Mouse (Mus musculus): ENCODE measurements around the gene Ppm1l. TPM values are rescaled to one million over a fixed set of nuclear protein-coding genes. Genes with fewer than 3 reads are reported as not detected.

The Ppm1l gene
- polyA plus RNA-seq, 1 experiment from 2014 or later = 23.8 TPM

GRCm38 (mm10) chr3:69341514-69341913, 24.9 kb downstream of the Ppm1l start:
- ATAC-seq = no peak
- H3K9me3 ChIP-seq = no peaks in the 10 kb centered on the region
- no peaks in the 10 kb centered on the region for H3K36me3 ChIP-seq
- H3K27me3 ChIP-seq = no peaks in the 10 kb centered on the region
- H3K27ac ChIP-seq = no peak overlapping the region
- H3K4me1 ChIP-seq (replicated peaks) = peaks cover 7% of the 10 kb centered on the region; the same call in 1 of the 2 replicates
- H3K4me2 ChIP-seq (replicated peaks) = no peak overlapping the region
- WGBS = 86% methylated on average over 8 of the region's 8 CpGs
- H3K4me3 ChIP-seq (replicated peaks) = no peak overlapping the region
- H3K9ac ChIP-seq (replicated peaks) = no peak overlapping the region

GRCm38 (mm10) chr3:69342247-69342921, 25.7 kb downstream of the Ppm1l start:
- Histone ChIP-seq H3K27me3 (no peaks in the 10 kb centered on the region), H3K4me3 (replicated peaks) (no peak overlapping the region), H3K27ac (no peak overlapping the region), H3K9ac (replicated peaks) (no peak overlapping the region), H3K4me2 (replicated peaks) (no peak overlapping the region), H3K4me1 (replicated peaks) (peaks cover 7% of the 10 kb centered on the region; the same call in 1 of the 2 replicates), H3K36me3 (no peaks in the 10 kb centered on the region), H3K9me3 (no peaks in the 10 kb centered on the region)
- WGBS = 87% methylated on average over 8 of the region's 8 CpGs
- ATAC-seq = no peak

GRCm38 (mm10) chr3:69343124-69343523, 26.5 kb downstream of the Ppm1l start:
- Histone ChIP-seq H3K36me3 (no peaks in the 10 kb centered on the region), H3K4me2 (replicated peaks) (no peak overlapping the region), H3K9ac (replicated peaks) (no peak overlapping the region), H3K4me3 (replicated peaks) (no peak overlapping the region), H3K27me3 (no peaks in the 10 kb centered on the region), H3K9me3 (no peaks in the 10 kb centered on the region), H3K27ac (no peak overlapping the region), H3K4me1 (replicated peaks) (peaks cover 7% of the 10 kb centered on the region; the same call in 1 of the 2 replicates)
- WGBS = 93% methylated on average over 10 of the region's 10 CpGs
- ATAC-seq = no peak

GRCm38 (mm10) chr3:69346514-69346913, 29.9 kb downstream of the Ppm1l start:
- Histone ChIP-seq H3K27ac (no peak overlapping the region), H3K4me1 (replicated peaks) (peaks cover 4% of the 10 kb centered on the region; the same call in 1 of the 2 replicates), H3K9me3 (no peaks in the 10 kb centered on the region), H3K27me3 (no peaks in the 10 kb centered on the region), H3K4me3 (replicated peaks) (no peak overlapping the region), H3K4me2 (replicated peaks) (no peak overlapping the region), H3K9ac (replicated peaks) (no peak overlapping the region), H3K36me3 (no peaks in the 10 kb centered on the region)
- ATAC-seq = no peak
- 95% methylated on average over 4 of the region's 4 CpGs for WGBS

- 85% methylated on average over 11 of the region's 11 CpGs for WGBS
- no peaks in the 10 kb centered on the region for H3K36me3 ChIP-seq
- H3K4me1 ChIP-seq (replicated peaks) = no peaks in the 10 kb centered on the region
- H3K9me3 ChIP-seq = no peaks in the 10 kb centered on the region
- H3K4me2 ChIP-seq (replicated peaks) = no peak overlapping the region
- H3K27ac ChIP-seq = no peak overlapping the region
- no peak overlapping the region for H3K9ac ChIP-seq (replicated peaks)
- H3K4me3 ChIP-seq (replicated peaks) = no peak overlapping the region
- no peak for ATAC-seq
- H3K27me3 ChIP-seq = no peaks in the 10 kb centered on the region
These were observed 31.7 kb downstream of the Ppm1l start for GRCm38 (mm10) chr3:69348197-69348920.

- ATAC-seq = no peak
- Histone ChIP-seq H3K4me3 (replicated peaks) (no peak overlapping the region), H3K9ac (replicated peaks) (no peak overlapping the region), H3K27ac (no peak overlapping the region), H3K9me3 (no peaks in the 10 kb centered on the region), H3K27me3 (no peaks in the 10 kb centered on the region), H3K36me3 (no peaks in the 10 kb centered on the region), H3K4me2 (replicated peaks) (no peak overlapping the region), H3K4me1 (replicated peaks) (no peaks in the 10 kb centered on the region)
- 92% methylated on average over 4 of the region's 4 CpGs for WGBS
These were observed 32.2 kb downstream of the Ppm1l start for GRCm38 (mm10) chr3:69348921-69349237.

GRCm38 (mm10) chr3:69349973-69350372, 33.3 kb downstream of the Ppm1l start:
- 98% methylated on average over 6 of the region's 6 CpGs for WGBS
- H3K27ac ChIP-seq = no peak overlapping the region
- ATAC-seq = no peak
- H3K27me3 ChIP-seq = no peaks in the 10 kb centered on the region
- H3K9ac ChIP-seq (replicated peaks) = no peak overlapping the region
- no peaks in the 10 kb centered on the region for H3K36me3 ChIP-seq
- no peaks in the 10 kb centered on the region for H3K4me1 ChIP-seq (replicated peaks)
- no peak overlapping the region for H3K4me3 ChIP-seq (replicated peaks)
- no peaks in the 10 kb centered on the region for H3K9me3 ChIP-seq
- no peak overlapping the region for H3K4me2 ChIP-seq (replicated peaks)

GRCm38 (mm10) chr3:69352194-69352593, 35.5 kb downstream of the Ppm1l start:
- H3K27me3 ChIP-seq = no peaks in the 10 kb centered on the region
- no peak overlapping the region for H3K9ac ChIP-seq (replicated peaks)
- H3K9me3 ChIP-seq = no peaks in the 10 kb centered on the region
- no peak for ATAC-seq
- 93% methylated on average over 1 of the region's 1 CpGs for WGBS
- 0 out of 2 replicates have a peak, but pooled peaks cover 2% of the 10 kb centered on the region for H3K4me1 ChIP-seq (replicated peaks)
- no peak overlapping the region for H3K27ac ChIP-seq
- no peaks in the 10 kb centered on the region for H3K36me3 ChIP-seq
- no peak overlapping the region for H3K4me2 ChIP-seq (replicated peaks)
- H3K4me3 ChIP-seq (replicated peaks) = no peak overlapping the region

- Histone ChIP-seq H3K4me3 (replicated peaks) (no peak overlapping the region), H3K9me3 (no peaks in the 10 kb centered on the region), H3K4me1 (replicated peaks) (0 out of 2 replicates have a peak, but pooled peaks cover 2% of the 10 kb centered on the region), H3K27me3 (no peaks in the 10 kb centered on the region), H3K36me3 (no peaks in the 10 kb centered on the region), H3K4me2 (replicated peaks) (no peak overlapping the region), H3K27ac (no peak overlapping the region), H3K9ac (replicated peaks) (no peak overlapping the region)
- WGBS = 74% methylated on average over 2 of the region's 2 CpGs
- ATAC-seq = no peak
These were observed 38.0 kb downstream of the Ppm1l start for GRCm38 (mm10) chr3:69354681-69355080.

- Histone ChIP-seq H3K4me1 (replicated peaks) (0 out of 2 replicates have a peak, but pooled peaks cover 2% of the 10 kb centered on the region), H3K4me2 (replicated peaks) (no peak overlapping the region), H3K36me3 (no peaks in the 10 kb centered on the region), H3K9me3 (no peaks in the 10 kb centered on the region), H3K27me3 (no peaks in the 10 kb centered on the region), H3K9ac (replicated peaks) (no peak overlapping the region), H3K4me3 (replicated peaks) (no peak overlapping the region), H3K27ac (no peak overlapping the region)
- 0 out of 2 replicates have a peak, but pooled peaks have one; percentile 34 for ATAC-seq
- WGBS = 80% methylated on average over 7 of the region's 7 CpGs
These were observed 39.5 kb downstream of the Ppm1l start for GRCm38 (mm10) chr3:69356078-69356665.

GRCm38 (mm10) chr3:69356781-69357180, 40.1 kb downstream of the Ppm1l start:
- Histone ChIP-seq H3K4me3 (replicated peaks) (no peak overlapping the region), H3K4me2 (replicated peaks) (no peak overlapping the region), H3K4me1 (replicated peaks) (0 out of 2 replicates have a peak, but pooled peaks cover 2% of the 10 kb centered on the region), H3K27me3 (no peaks in the 10 kb centered on the region), H3K36me3 (no peaks in the 10 kb centered on the region), H3K27ac (no peak overlapping the region), H3K9me3 (no peaks in the 10 kb centered on the region), H3K9ac (replicated peaks) (no peak overlapping the region)
- WGBS = 86% methylated on average over 5 of the region's 5 CpGs
- ATAC-seq = no peak

- ATAC-seq = no peak
- no peak overlapping the region for H3K4me3 ChIP-seq (replicated peaks)
- H3K9me3 ChIP-seq = no peaks in the 10 kb centered on the region
- no peaks in the 10 kb centered on the region for H3K27me3 ChIP-seq
- H3K9ac ChIP-seq (replicated peaks) = no peak overlapping the region
- H3K4me1 ChIP-seq (replicated peaks) = peaks cover 14% of the 10 kb centered on the region; the same call in 1 of the 2 replicates
- H3K36me3 ChIP-seq = no peaks in the 10 kb centered on the region
- no peak overlapping the region for H3K4me2 ChIP-seq (replicated peaks)
- WGBS = 84% methylated on average over 12 of the region's 12 CpGs
- no peak overlapping the region for H3K27ac ChIP-seq
These were observed 41.4 kb downstream of the Ppm1l start for GRCm38 (mm10) chr3:69357897-69358619.

Measured in midbrain, embryonic 13.5 days (tissue).